Comparison of ENCODE assay signal across 15 mouse cellular contexts in genomic region chr11:80482921-80483320, GRCm38 (mm10). TPM values are rescaled to one million over a fixed set of nuclear protein-coding genes. Genes with fewer than 3 reads are reported as not detected.
DNase-seq lines count a peak whose midpoint lies in the region; ATAC-seq lines count a peak whose summit lies in the region.
"Had no signal": no experiment of that assay in that cellular context is flagged by ENCODE, and none has a peak within 500 bp of the region (broad histone marks: within the 10 kb centered on the region; RNA-seq: fewer than 3 reads in every experiment).

No protein-coding gene starts in this region.

- peaks cover 47% of the 10 kb centered on the region for H3K4me1 ChIP-seq in heart, embryonic 10.5 days
- peaks cover 67% of the 10 kb centered on the region for H3K4me1 ChIP-seq in hindbrain, embryonic 15.5 days (replicated peaks)
- peaks cover 28% of the 10 kb centered on the region for H3K4me1 ChIP-seq in kidney, embryonic 15.5 days

- 0 out of 2 replicates have a peak overlapping the region, but pooled peaks have one; percentile 95 for H3K9ac ChIP-seq in hindbrain, embryonic 15.5 days
- H3K9ac ChIP-seq in kidney, embryonic 15.5 days: no peak overlapping the region
- H3K9ac ChIP-seq: liver, embryonic 15.5 days had no signal

- peak overlapping the region; percentile 94 for H3K4me2 ChIP-seq in hindbrain, embryonic 15.5 days
- H3K4me2 ChIP-seq in kidney, embryonic 15.5 days: no peak overlapping the region
- H3K4me2 ChIP-seq: liver, embryonic 15.5 days had no signal

- H3K4me3 ChIP-seq in heart, embryonic 10.5 days: no peak overlapping the region
- peak overlapping the region; percentile 75; the same call in 1 of the 2 replicates for H3K4me3 ChIP-seq in hindbrain, embryonic 15.5 days
- H3K4me3 ChIP-seq in kidney, embryonic 15.5 days (replicated peaks): no peak overlapping the region
- H3K4me3 ChIP-seq: gastrocnemius, adult 2 months; heart, adult 2 months; limb, embryonic 10.5 days; liver, embryonic 15.5 days had no signal

- DNase-seq in heart, embryonic 10.5 days (ENCODE audit: low spot score): peak; percentile 73
- no peak for DNase-seq in heart, adult 8-10 months (ENCODE audit: low spot score)
- DNase-seq in right cerebral cortex, adult 18-20 months: peak; percentile 44
- DNase-seq in right cerebral cortex, postnatal 14 days: no peak
- DNase-seq in ovary, adult 18-20 months (ENCODE audit: low spot score): no peak
- DNase-seq in gastrocnemius, adult 18-20 months (ENCODE audit: low spot score): no peak
- DNase-seq: gastrocnemius, adult 2 months; heart, adult 2 months; layer of hippocampus, adult 9-11 months; lung, postnatal 4 days; thymus, postnatal 14 days had no signal

- peaks cover 33% of the 10 kb centered on the region for H3K27me3 ChIP-seq in heart, embryonic 10.5 days (ENCODE audit: insufficient read depth, poor library complexity, severe bottlenecking)
- H3K27me3 ChIP-seq in hindbrain, embryonic 15.5 days: no peaks in the 10 kb centered on the region
- H3K27me3 ChIP-seq in kidney, embryonic 15.5 days: peaks cover 7% of the 10 kb centered on the region; the same call in 1 of the 2 replicates

- no peaks in the 10 kb centered on the region for H3K9me3 ChIP-seq in heart, embryonic 10.5 days
- no peaks in the 10 kb centered on the region for H3K9me3 ChIP-seq in hindbrain, embryonic 15.5 days
- H3K9me3 ChIP-seq in kidney, embryonic 15.5 days (replicated peaks): no peaks in the 10 kb centered on the region
- H3K9me3 ChIP-seq: limb, embryonic 10.5 days; liver, embryonic 15.5 days had no signal

- 84% methylated on average over 7 of the region's 7 CpGs for WGBS in heart, embryonic 10.5 days
- 71% methylated on average over 7 of the region's 7 CpGs for WGBS in hindbrain, embryonic 15.5 days
- WGBS in kidney, embryonic 15.5 days: 87% methylated on average over 7 of the region's 7 CpGs

- no peak for ATAC-seq in hindbrain, embryonic 15.5 days (ENCODE audit: low FRiP score, low read depth)
- ATAC-seq in kidney, embryonic 15.5 days (replicated peaks; ENCODE audit: low FRiP score): no peak

- H3K27ac ChIP-seq in heart, embryonic 10.5 days: 0 out of 2 replicates have a peak overlapping the region, but pooled peaks have one; percentile 8
- peak overlapping the region; percentile 85 for H3K27ac ChIP-seq in hindbrain, embryonic 15.5 days (replicated peaks)
- no peak overlapping the region for H3K27ac ChIP-seq in kidney, embryonic 15.5 days
- H3K27ac ChIP-seq: gastrocnemius, adult 2 months; heart, adult 2 months; liver, embryonic 15.5 days had no signal

- no peaks in the 10 kb centered on the region for H3K36me3 ChIP-seq in heart, embryonic 10.5 days
- H3K36me3 ChIP-seq in hindbrain, embryonic 15.5 days: no peaks in the 10 kb centered on the region
- H3K36me3 ChIP-seq in kidney, embryonic 15.5 days: peaks cover 3% of the 10 kb centered on the region; the same call in 1 of the 2 replicates

RNA-seq across cellular contexts. Expression of gene Cdk5r1, which starts 6.1 kb away (rescaled TPM):
- polyA plus RNA-seq in heart, embryonic 10.5 days (2016; fragmentation: Nextera tagmentation; extraction: Ambion mirVana): 0.34 and 0.72 TPM in 2 replicates
- 1 to 10 TPM in 2 of 4 experiments, under 1 TPM in 2; 0.85 to 4.1 (median 1.4) TPM for total RNA-seq in heart, adult 8-10 months (2022)
- 81.6 and 90.9 TPM in 2 replicates for polyA plus RNA-seq in hindbrain, embryonic 15.5 days (2015; fragmentation: Nextera tagmentation; extraction: Ambion mirVana)
- polyA plus RNA-seq in kidney, embryonic 15.5 days (2015; fragmentation: Nextera tagmentation; extraction: Ambion mirVana): 1.1 and 1.3 TPM in 2 replicates
- under 1 TPM; 0.25 to 0.59 TPM for total RNA-seq in gastrocnemius, adult 18-20 months (2021)

RNA-seq across cellular contexts. Expression of gene Psmd11, which starts 54.5 kb away (rescaled TPM):
- polyA plus RNA-seq in heart, embryonic 10.5 days (2016; fragmentation: Nextera tagmentation; extraction: Ambion mirVana): 248 and 309 TPM in 2 replicates
- total RNA-seq in heart, adult 8-10 months (2022): 100 to 1,000 TPM in 3 of 4 experiments, 10 to 100 TPM in 1; 99.6 to 118 (median 111) TPM
- polyA plus RNA-seq in hindbrain, embryonic 15.5 days (2015; fragmentation: Nextera tagmentation; extraction: Ambion mirVana): 264 and 269 TPM in 2 replicates
- polyA plus RNA-seq in kidney, embryonic 15.5 days (2015; fragmentation: Nextera tagmentation; extraction: Ambion mirVana): 306 and 318 TPM in 2 replicates
- total RNA-seq in gastrocnemius, adult 18-20 months (2021): 100 to 1,000 TPM; 147 to 154 TPM

Comparison
In these comparisons a context has a peak if more than half of its experiments do, and no peak if none do; other contexts are left out.
1. DNase-seq: peak in heart, embryonic 10.5 days (single experiment) and right cerebral cortex, adult 18-20 months (single experiment); none in heart, adult 8-10 months (single experiment), right cerebral cortex, postnatal 14 days (single experiment), ovary, adult 18-20 months (single experiment) and gastrocnemius, adult 18-20 months (single experiment).
2. RNA of gene Cdk5r1, which starts 6.1 kb away (polyA plus RNA-seq): 81.6 to 90.9 TPM in hindbrain, embryonic 15.5 days; 1.1 to 1.3 TPM in kidney, embryonic 15.5 days and 0.34 to 0.72 TPM in heart, embryonic 10.5 days; every median in the first group is over 10 times any median in the second.